Mouse (Mus musculus) midbrain, embryonic 10.5 days (tissue): ENCODE measurements around the gene Vmn1r177. TPM values are rescaled to one million over a fixed set of nuclear protein-coding genes. Genes with fewer than 3 reads are reported as not detected.
"Not testable (repeated sequence)": the region's sequence is repeated elsewhere in the genome, so short reads cannot be mapped to it uniquely, and the experiment has no call there.

Experiments
- DNase-seq: peaks from one replicate; pipeline ENCODE4 v3.0.0-alpha.2; 2017; ENCODE audit warnings: low spot score
- H3K27ac ChIP-seq: fragments of 300-500 bp; sonication (generic); replicated peaks from 2 replicates; pipeline ENCODE4 v1.5.1; 2016; ENCODE audit warnings: mild to moderate bottlenecking
- H3K27me3 ChIP-seq: fragments of 300-500 bp; sonication (generic); 2 replicates; pipeline ENCODE4 v1.6.1; 2016; ENCODE audit warnings: low read depth, mild to moderate bottlenecking; ENCODE audit not compliant: poor library complexity, severe bottlenecking
- H3K36me3 ChIP-seq: fragments of 300-500 bp; sonication (generic); 2 replicates; pipeline ENCODE4 v1.6.1; 2016; ENCODE audit warnings: mild to moderate bottlenecking, moderate library complexity
- H3K4me1 ChIP-seq: fragments of 300-500 bp; sonication (generic); 2 replicates; pipeline ENCODE4 v1.6.1; 2016
- H3K4me3 ChIP-seq: fragments of 300-500 bp; sonication (generic); 2 replicates; pipeline ENCODE4 v1.5.1; 2016; ENCODE audit warnings: mild to moderate bottlenecking, moderate library complexity
- H3K9me3 ChIP-seq: fragments of 300-500 bp; sonication (generic); replicated peaks from 2 replicates; pipeline ENCODE4 v1.6.1; 2016; ENCODE audit warnings: mild to moderate bottlenecking
- WGBS: fragments of 180-500 bp; shearing (Covaris S2); methylation state at CpG from one replicate; pipeline ENCODE4 v1.1.7; 2016; 5-methylcytosine and 5-hydroxymethylcytosine counted together
- polyA plus RNA-seq: library from polyadenylated mRNA; unstranded; fragments of >200 nt; fragmentation: Nextera tagmentation; extraction: Ambion mirVana; gene quantifications from 2 replicates; pipeline ENCODE4 v1.2.1, GENCODE M21; 2016

Gene Vmn1r177
- not detected in 2 replicates for polyA plus RNA-seq

GRCm38 (mm10) chr7:23866349-23866748, at the start of gene Vmn1r177:
Vmn1r177 (minus strand) TSS chr7:23866449.
- not testable (repeated sequence) for H3K27ac ChIP-seq, H3K4me1 ChIP-seq, DNase-seq, H3K4me3 ChIP-seq, H3K27me3 ChIP-seq, H3K36me3 ChIP-seq
- H3K9me3 ChIP-seq, result peaks cover 23% of the 10 kb centered on the region
- WGBS, result 30% methylated on average over 1 of the region's 1 CpGs

- H3K4me1 ChIP-seq, result no peaks in the 10 kb centered on the region
- WGBS, result 85% methylated on average over 1 of the region's 1 CpGs
- no peak within 1 kb of the TSS for H3K4me3 ChIP-seq
- no peaks in the 10 kb centered on the region for H3K27me3 ChIP-seq
- no peaks in the 10 kb centered on the region for H3K36me3 ChIP-seq
- no peak within 1 kb of the TSS for H3K27ac ChIP-seq
- no peak for DNase-seq
- H3K9me3 ChIP-seq, result peaks cover 73% of the 10 kb centered on the region
These were observed 25.5 kb upstream of the Vmn1r177 start, which contains the start of gene Vmn1r178 for GRCm38 (mm10) chr7:23891709-23892108. Vmn1r178 (plus strand) TSS chr7:23892009.

DNA sequence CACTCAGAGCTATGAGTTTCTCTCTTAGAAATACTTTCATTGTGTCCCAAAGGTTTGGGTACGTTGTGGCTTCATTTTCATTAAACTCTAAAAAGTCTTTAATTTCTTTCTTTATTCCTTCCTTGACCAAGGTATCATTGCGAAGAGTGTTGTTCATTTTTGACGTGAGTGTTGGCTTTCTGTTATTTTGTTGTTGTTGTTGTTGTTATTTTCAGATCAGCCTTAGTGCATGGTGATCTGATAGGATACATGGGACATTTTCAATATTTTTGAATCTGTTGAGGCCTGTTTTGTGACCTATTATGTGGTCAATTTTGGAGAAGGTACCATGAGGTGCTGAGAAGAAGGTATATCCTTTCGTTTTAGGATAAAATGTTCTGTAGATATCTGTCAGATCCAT, 10.7 kb upstream of the Vmn1r177 start:
- peaks cover 21% of the 10 kb centered on the region for H3K9me3 ChIP-seq
- WGBS, result 66% methylated on average over 4 of the region's 4 CpGs
- not testable (repeated sequence) for H3K4me3 ChIP-seq, H3K27me3 ChIP-seq, H3K4me1 ChIP-seq, H3K27ac ChIP-seq, H3K36me3 ChIP-seq, DNase-seq

DNA sequence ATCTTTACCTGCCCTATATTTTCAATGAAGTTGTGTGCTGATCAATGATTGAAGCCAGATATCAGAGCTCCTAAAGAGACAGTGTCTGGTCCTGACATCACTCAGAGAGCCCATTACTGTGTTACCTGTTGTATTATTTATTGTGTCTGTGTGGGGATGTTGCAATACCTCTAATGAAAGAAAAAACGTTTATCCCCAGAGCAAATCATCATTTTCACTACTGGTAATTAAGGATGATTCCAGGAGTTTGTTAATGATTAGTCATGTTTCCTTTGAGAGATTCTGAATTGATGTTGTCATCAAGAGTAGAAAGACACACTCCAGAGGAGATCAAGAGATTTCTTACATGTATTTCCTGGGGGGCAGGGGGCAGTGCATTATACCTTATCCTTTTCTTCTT, 29.0 kb downstream of the Vmn1r177 start, which contains the start of gene Vmn1r176:
Gene Vmn1r176 (minus strand): TSS at position 101 of the 400 bp plus-strand sequence.
- not testable (repeated sequence) for H3K4me3 ChIP-seq, H3K36me3 ChIP-seq, H3K4me1 ChIP-seq, H3K27ac ChIP-seq, DNase-seq, H3K27me3 ChIP-seq
- WGBS, result no CpG with 5 or more reads among the region's 1 CpGs
- peaks cover 12% of the 10 kb centered on the region; the same call in 1 of the 2 replicates for H3K9me3 ChIP-seq

Other genes starting within 250 kb of the Vmn1r177 start
- gene Vmn1r171, start 235.7 kb downstream of the Vmn1r177 start, polyA plus RNA-seq, result not detected in 2 replicates
- not detected in 2 replicates for gene Vmn1r172, start 208.1 kb downstream of the Vmn1r177 start, polyA plus RNA-seq
- gene Vmn1r173, start 165.7 kb downstream of the Vmn1r177 start, polyA plus RNA-seq, result not detected in 2 replicates
- not detected in 2 replicates for gene Vmn1r174, start 114.2 kb downstream of the Vmn1r177 start, polyA plus RNA-seq
- gene Vmn1r175, start 55.8 kb downstream of the Vmn1r177 start, polyA plus RNA-seq, result not detected in 2 replicates
- not detected in 2 replicates for gene Vmn1r176, start 29.1 kb downstream of the Vmn1r177 start, polyA plus RNA-seq
- not detected in 2 replicates for gene Vmn1r178, start 25.6 kb upstream of the Vmn1r177 start, polyA plus RNA-seq
- gene Vmn1r179, start 60.5 kb upstream of the Vmn1r177 start, polyA plus RNA-seq, result not detected in 2 replicates
- not detected in 2 replicates for gene Vmn1r180, start 84.2 kb upstream of the Vmn1r177 start, polyA plus RNA-seq
- gene Vmn1r181, start 108.2 kb upstream of the Vmn1r177 start, polyA plus RNA-seq, result not detected in 2 replicates
- gene V1rd19, start 135.2 kb upstream of the Vmn1r177 start, polyA plus RNA-seq, result not detected in 2 replicates
- 0.01 TPM in 1 of 2 replicates, not detected in the other for gene Vmn1r183, start 186.8 kb upstream of the Vmn1r177 start, polyA plus RNA-seq
- 28.4 and 31.7 TPM in 2 replicates for gene Zfp180, start 215.5 kb upstream of the Vmn1r177 start, polyA plus RNA-seq
- gene Zfp112, start 245.9 kb upstream of the Vmn1r177 start, polyA plus RNA-seq, result 3.9 and 6.1 TPM in 2 replicates